In the genomic region with DNA sequence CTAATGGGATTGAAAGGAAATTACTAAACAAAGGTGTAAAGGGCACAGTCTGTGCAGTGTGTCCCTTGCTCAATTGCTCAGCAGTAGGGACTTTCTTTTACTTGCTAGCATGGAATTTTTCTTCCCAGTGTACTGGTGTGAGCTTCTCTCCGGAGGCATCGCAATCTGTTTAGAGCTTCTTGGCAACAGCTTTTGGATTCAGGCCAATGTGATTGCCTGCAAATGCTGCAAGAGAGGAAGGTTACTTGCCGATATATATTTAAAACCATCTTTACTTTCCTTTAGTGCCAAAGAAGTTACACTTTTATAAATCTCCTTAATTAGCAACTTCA, we compare ENCODE assay signal across 9 mouse cellular contexts. TPM values are rescaled to one million over a fixed set of nuclear protein-coding genes. Genes with fewer than 3 reads are reported as not detected.
DNase-seq lines count a peak whose midpoint lies in the region; ATAC-seq and TF ChIP-seq lines count a peak whose summit lies in the region.
"Had no signal": no experiment of that assay in that cellular context is flagged by ENCODE, and none has a peak within 500 bp of the region (broad histone marks: within the 10 kb centered on the region; RNA-seq: fewer than 3 reads in every experiment).

No protein-coding gene starts in this region.

- TF ChIP-seq POLR2A in kidney, adult 2 months (IDR thresholded peaks at IDR 0.05; ENCODE audit: low read depth, low read length): no peak
- TF ChIP-seq POLR2A in thymus, adult 2 months (IDR thresholded peaks at IDR 0.05; ENCODE audit: control insufficient read depth, extremely low read depth, insufficient read depth, low read length, poor library complexity): no peak

- H3K4me1 ChIP-seq in forebrain, embryonic 16.5 days (replicated peaks; ENCODE audit: control insufficient read depth, insufficient read depth, low read length): peaks cover 25% of the 10 kb centered on the region
- H3K4me1 ChIP-seq in kidney, adult 2 months (ENCODE audit: control insufficient read depth, insufficient read depth, low read length): no peaks in the 10 kb centered on the region
- no peaks in the 10 kb centered on the region for H3K4me1 ChIP-seq in thymus, adult 2 months (replicated peaks; ENCODE audit: control insufficient read depth, insufficient read depth, low read length)

- intact Hi-C loops in left cerebral cortex, postnatal 25 days (cut with DNase I): loop anchor here (5.0 kb wide), 1 partner anchor 47 kb away; a partner anchor contains a TSS

- peak overlapping the region; percentile 79 for H3K27ac ChIP-seq in forebrain, embryonic 16.5 days (ENCODE audit: low read length)
- H3K27ac ChIP-seq in kidney, adult 2 months (ENCODE audit: insufficient read depth, low read depth, low read length): no peak overlapping the region
- H3K27ac ChIP-seq in thymus, adult 2 months (ENCODE audit: control insufficient read depth, insufficient read depth, low read length): no peak overlapping the region
- H3K27ac ChIP-seq: limb, embryonic 12.5 days had no signal

- TF ChIP-seq CTCF in kidney, adult 2 months (conservative IDR thresholded peaks at IDR 0.05; ENCODE audit: insufficient read depth, insufficient read length, low read depth, low read length): no peak
- TF ChIP-seq CTCF in thymus, adult 2 months (IDR thresholded peaks at IDR 0.05; ENCODE audit: borderline replicate concordance, control insufficient read depth, extremely low read depth, insufficient read depth, low read length, poor library complexity): no peak

- peak; percentile 85 for ATAC-seq in forebrain, embryonic 16.5 days

- H3K27me3 ChIP-seq in forebrain, embryonic 16.5 days (replicated peaks; ENCODE audit: control insufficient read depth, insufficient read depth, low read length): no peaks in the 10 kb centered on the region
- no peaks in the 10 kb centered on the region for H3K27me3 ChIP-seq in kidney, adult 2 months (replicated peaks; ENCODE audit: control insufficient read depth, insufficient read depth, low read length)
- no peaks in the 10 kb centered on the region for H3K27me3 ChIP-seq in thymus, adult 2 months (ENCODE audit: control insufficient read depth, insufficient read depth, low read length)
- H3K27me3 ChIP-seq: limb, embryonic 12.5 days had no signal

- 7% methylated on average over 3 of the region's 3 CpGs for WGBS in forebrain, embryonic 16.5 days
- WGBS in kidney, adult 2 months: 62% methylated on average over 3 of the region's 3 CpGs
- 95% methylated on average over 3 of the region's 3 CpGs for WGBS in thymus, adult 2 months

- H3K4me2 ChIP-seq in forebrain, embryonic 16.5 days (ENCODE audit: low read length): peak overlapping the region; percentile 29
- H3K4me2 ChIP-seq: limb, embryonic 12.5 days had no signal

- H3K36me3 ChIP-seq in forebrain, embryonic 16.5 days (ENCODE audit: control insufficient read depth, insufficient read depth): no peaks in the 10 kb centered on the region
- no peaks in the 10 kb centered on the region for H3K36me3 ChIP-seq in kidney, adult 2 months (ENCODE audit: control insufficient read depth, insufficient read depth, low read length)
- H3K36me3 ChIP-seq in thymus, adult 2 months (ENCODE audit: control insufficient read depth, insufficient read depth, low read length): no peaks in the 10 kb centered on the region
- H3K36me3 ChIP-seq: limb, embryonic 12.5 days had no signal

- H3K4me3 ChIP-seq in forebrain, embryonic 16.5 days (replicated peaks; ENCODE audit: low read length): no peak overlapping the region
- no peak overlapping the region for H3K4me3 ChIP-seq in kidney, adult 2 months (ENCODE audit: insufficient read depth, low read depth, low read length)
- no peak overlapping the region for H3K4me3 ChIP-seq in thymus, adult 2 months (ENCODE audit: control insufficient read depth, insufficient read depth, low read length)
- H3K4me3 ChIP-seq: limb, embryonic 12.5 days had no signal

- DNase-seq in adrenal gland, adult (ENCODE audit: inconsistent age in 2 of 2, low spot score in 1 of 2): peak; percentile 19 to 82
- DNase-seq in adrenal gland, postnatal 4 days (ENCODE audit: low spot score in 2 of 2): no peak
- DNase-seq in adrenal gland, adult 2 months: peak; percentile 59
- DNase-seq in left cerebral cortex, postnatal 25 days (ENCODE audit: low spot score in 2 of 2): peak; percentile 61 to 81
- DNase-seq in gastrocnemius, adult 8-10 months (ENCODE audit: low spot score in 2 of 2): no peak
- no peak for DNase-seq in kidney, adult 2 months
- DNase-seq in thymus, adult 2 months: no peak

- H3K9ac ChIP-seq in forebrain, embryonic 16.5 days (replicated peaks; ENCODE audit: low read depth, low read length): no peak overlapping the region
- H3K9ac ChIP-seq: limb, embryonic 12.5 days had no signal

- H3K9me3 ChIP-seq in forebrain, embryonic 16.5 days (ENCODE audit: control insufficient read depth, low read length): no peaks in the 10 kb centered on the region
- H3K9me3 ChIP-seq: limb, embryonic 12.5 days had no signal

RNA-seq across cellular contexts. Expression of a gene that starts 48.5 kb away (rescaled TPM):
- 1 to 10 TPM; 9.0 to 9.4 TPM for total RNA-seq in adrenal gland, postnatal 4 days (2021)
- total RNA-seq in adrenal gland, adult 2 months (2021): 1 to 10 TPM; 1.8 to 6.0 TPM
- 0.21 and 0.92 TPM in 2 replicates for polyA plus RNA-seq in adrenal gland, adult 2 months (2012; rRNA removed)
- polyA plus RNA-seq in forebrain, embryonic 16.5 days (2015; fragmentation: Nextera tagmentation; extraction: Ambion mirVana): 121 and 127 TPM in 2 replicates
- total RNA-seq in left cerebral cortex, postnatal 25 days (2021): 100 to 1,000 TPM; 123 to 148 TPM
- under 1 TPM; 0.10 to 0.63 (median 0.18) TPM for total RNA-seq in gastrocnemius, adult 8-10 months (2022)
- 0.15 and 0.42 TPM in 2 replicates for polyA plus RNA-seq in kidney, adult 2 months (2012; rRNA removed)
- polyA plus RNA-seq in thymus, adult 2 months (2012; rRNA removed): 0.63 and 0.82 TPM in 2 replicates

Comparison
In these comparisons a context has a peak if more than half of its experiments do, and no peak if none do; other contexts are left out.
1. DNase-seq: peak in adrenal gland, adult (2 of 2), adrenal gland, adult 2 months (single experiment) and left cerebral cortex, postnatal 25 days (2 of 2); none in adrenal gland, postnatal 4 days (0 of 2), gastrocnemius, adult 8-10 months (0 of 2), kidney, adult 2 months (single experiment) and thymus, adult 2 months (single experiment).
2. RNA of a gene that starts 48.5 kb away (total RNA-seq): 123 to 148 TPM in left cerebral cortex, postnatal 25 days; 9.0 to 9.4 TPM in adrenal gland, postnatal 4 days, 1.8 to 6.0 TPM in adrenal gland, adult 2 months and 0.10 to 0.63 TPM in gastrocnemius, adult 8-10 months; every median in the first group is over 10 times any median in the second.